Mouse (Mus musculus) embryonic facial prominence, embryonic 11.5 days (tissue): ENCODE data around the gene Zfp367. TPM values are rescaled to one million over a fixed set of nuclear protein-coding genes. Genes with fewer than 3 reads are reported as not detected.

Source experiments
- ATAC-seq: fragments of 200-750 bp; cut with Nextera tagmentation; replicated peaks from 2 replicates; pipeline ENCODE4 v1.8.0; 2017; ENCODE audit warnings: low read depth; ENCODE audit not compliant: insufficient number of reproducible peaks, low FRiP score, low TSS enrichment
- DNase-seq: peaks from one replicate; pipeline ENCODE4 v3.0.0-alpha.2; 2015; ENCODE audit warnings: low spot score
- H3K27ac ChIP-seq: fragments of 300-500 bp; sonication (generic); replicated peaks from 2 replicates; pipeline ENCODE4 v1.5.1; 2014; ENCODE audit warnings: mild to moderate bottlenecking, low read depth, low read length, control low read depth
- H3K27me3 ChIP-seq: fragments of 300-500 bp; sonication (generic); 2 replicates; pipeline ENCODE4 v1.6.1; 2014; ENCODE audit warnings: mild to moderate bottlenecking, low read length, moderate library complexity, mixed read lengths; ENCODE audit not compliant: control insufficient read depth, insufficient read depth
- H3K36me3 ChIP-seq: fragments of 300-500 bp; sonication (generic); replicated peaks from 2 replicates; pipeline ENCODE4 v1.6.1; 2014; ENCODE audit warnings: low read depth, mild to moderate bottlenecking, low read length, moderate library complexity, mixed read lengths; ENCODE audit not compliant: control insufficient read depth, insufficient read depth
- H3K4me1 ChIP-seq: fragments of 300-500 bp; sonication (generic); 2 replicates; pipeline ENCODE4 v1.6.1; 2014; ENCODE audit warnings: low read length, mixed read lengths; ENCODE audit not compliant: control insufficient read depth, insufficient read depth
- H3K4me2 ChIP-seq: fragments of 300-500 bp; sonication (generic); 2 replicates; pipeline ENCODE4 v1.6.1; 2014; ENCODE audit warnings: low read depth, mild to moderate bottlenecking, control low read depth, low read length, moderate library complexity
- H3K4me3 ChIP-seq: fragments of 300-500 bp; sonication (generic); 2 replicates; pipeline ENCODE4 v1.5.1; 2014; ENCODE audit warnings: low read depth, low read length, control low read depth
- H3K9ac ChIP-seq: fragments of 300-500 bp; sonication (generic); replicated peaks from 2 replicates; pipeline ENCODE4 v1.6.1; 2014; ENCODE audit warnings: mild to moderate bottlenecking, control low read depth, low read length
- H3K9me3 ChIP-seq: fragments of 300-500 bp; sonication (generic); replicated peaks from 2 replicates; pipeline ENCODE4 v1.6.1; 2016; ENCODE audit warnings: mild to moderate bottlenecking, low read length, inconsistent platforms, mixed read lengths; ENCODE audit not compliant: control insufficient read depth
- WGBS: fragments of 180-500 bp; shearing (Covaris S2); extraction: QIAGEN DNeasy Blood & Tissue Kit; methylation state at CpG from one replicate; pipeline ENCODE4 v1.1.7; 2014; 5-methylcytosine and 5-hydroxymethylcytosine counted together
- polyA plus RNA-seq: library from polyadenylated mRNA; unstranded; fragments of >200 nt; fragmentation: Nextera tagmentation; extraction: Ambion mirVana; gene quantifications from 2 replicates; pipeline ENCODE4 v1.2.1, GENCODE M21; 2014

The Zfp367 gene
- polyA plus RNA-seq, 1 experiment from 2014 or later, result 18.7 TPM

- Histone ChIP-seq H3K4me1 (no peaks in the 10 kb centered on the region), H3K4me2 (no peak overlapping the region), H3K9ac (no peak overlapping the region), H3K27me3 (no peaks in the 10 kb centered on the region), H3K36me3 (no peaks in the 10 kb centered on the region), H3K9me3 (no peaks in the 10 kb centered on the region), H3K27ac (no peak overlapping the region), H3K4me3 (no peak overlapping the region)
- ATAC-seq (no peak; the same call in 1 of the 2 replicates), DNase-seq (no peak)
- 82% methylated on average over 7 of the region's 7 CpGs for WGBS
Observed at GRCm38 (mm10) chr13:64088057-64088456, 64.9 kb downstream of the Zfp367 start.

- no peak for ATAC-seq
- H3K4me3 ChIP-seq, result no peak overlapping the region
- no peaks in the 10 kb centered on the region for H3K36me3 ChIP-seq
- H3K27me3 ChIP-seq, result no peaks in the 10 kb centered on the region
- WGBS, result 87% methylated on average over 5 of the region's 5 CpGs
- H3K4me2 ChIP-seq, result no peak overlapping the region
- H3K9me3 ChIP-seq, result no peaks in the 10 kb centered on the region
- H3K9ac ChIP-seq, result no peak overlapping the region
- no peak overlapping the region for H3K27ac ChIP-seq
- DNase-seq, result no peak
- H3K4me1 ChIP-seq, result no peaks in the 10 kb centered on the region
Observed at GRCm38 (mm10) chr13:64086036-64086435, 67.0 kb downstream of the Zfp367 start.

GRCm38 (mm10) chr13:64083331-64083730 is 69.7 kb downstream of the Zfp367 start:
- Histone ChIP-seq H3K9ac (no peak overlapping the region), H3K27ac (no peak overlapping the region)
- no peak for DNase-seq

More at GRCm38 (mm10) chr13:64083331-64083730, 69.7 kb downstream of the Zfp367 start:
- no peaks in the 10 kb centered on the region for H3K27me3 ChIP-seq
- no peaks in the 10 kb centered on the region for H3K9me3 ChIP-seq
- H3K4me2 ChIP-seq, result no peak overlapping the region
- H3K4me1 ChIP-seq, result no peaks in the 10 kb centered on the region
- WGBS, result 85% methylated on average over 3 of the region's 3 CpGs
- H3K4me3 ChIP-seq, result no peak overlapping the region
- H3K36me3 ChIP-seq, result no peaks in the 10 kb centered on the region
- no peak for ATAC-seq

Other genes starting within 250 kb of the Zfp367 start
- not detected in 2 replicates for gene Hsd17b3, start 64.0 kb downstream of the Zfp367 start, polyA plus RNA-seq
- gene Slc35d2, start 23.8 kb downstream of the Zfp367 start, polyA plus RNA-seq, result 3.3 and 4.7 TPM in 2 replicates
- gene Habp4, start 8.6 kb upstream of the Zfp367 start, polyA plus RNA-seq, result 26.0 and 26.2 TPM in 2 replicates
- gene Cdc14b, start 122.1 kb upstream of the Zfp367 start, polyA plus RNA-seq, result 29.5 and 33.6 TPM in 2 replicates
- gene Aaed1, start 159.5 kb upstream of the Zfp367 start, polyA plus RNA-seq, result 29.3 and 30.9 TPM in 2 replicates
- 151 and 163 TPM in 2 replicates for gene Ctsl, start 217.7 kb upstream of the Zfp367 start, polyA plus RNA-seq